Mouse (Mus musculus): ENCODE results near the gene Idi1. TPM values are rescaled to one million over a fixed set of nuclear protein-coding genes. Genes with fewer than 3 reads are reported as not detected.
"Not testable (repeated sequence)": the region's sequence is repeated elsewhere in the genome, so short reads cannot be mapped to it uniquely, and the experiment has no call there.

Idi1 gene
- total and polyA plus RNA-seq, 2 experiments from 2014 or later, result 29.0 to 31.7 TPM

GRCm38 (mm10) chr13:8886185-8886560 is 872 bp downstream of the Idi1 start:
- WGBS, result 4% methylated on average over 9 of the region's 9 CpGs
- Histone ChIP-seq H3K27ac (ENCODE audit: low read depth) (peak overlapping the region; percentile 73; the same call in 1 of the 2 replicates), H3K9ac (replicated peaks; ENCODE audit: low read depth, low read length) (peak overlapping the region; percentile 51), H3K27me3 (ENCODE audit: control insufficient read depth, insufficient read depth, low read length) (no peaks in the 10 kb centered on the region), H3K4me2 (ENCODE audit: low read depth, low read length) (peak overlapping the region; percentile 69), H3K4me1 (ENCODE audit: control insufficient read depth, insufficient read depth) (0 out of 2 replicates have a peak, but pooled peaks cover 3% of the 10 kb centered on the region), H3K4me3 (ENCODE audit: low read depth, low read length) (peak overlapping the region; percentile 59), H3K36me3 (replicated peaks; ENCODE audit: control insufficient read depth, insufficient read depth, low read length) (peaks cover 11% of the 10 kb centered on the region; the same call in 1 of the 2 replicates), H3K9me3 (replicated peaks; ENCODE audit: control insufficient read depth, low read length) (no peaks in the 10 kb centered on the region)
- ATAC-seq (ENCODE audit: insufficient read depth, low read depth), result no peak
- TF ChIP-seq CTCF (IDR thresholded peaks at IDR 0.05; ENCODE audit: low read depth) (no peak), EP300 (IDR thresholded peaks at IDR 0.05; ENCODE audit: low read depth) (no peak)
- no peak for DNase-seq (ENCODE audit: low spot score)

GRCm38 (mm10) chr13:8888603-8889002 is 3.3 kb downstream of the Idi1 start:
- ATAC-seq (ENCODE audit: insufficient read depth, low read depth) (no peak), DNase-seq (ENCODE audit: low spot score) (no peak)
- Histone ChIP-seq H3K36me3 (replicated peaks; ENCODE audit: control insufficient read depth, insufficient read depth, low read length) (peaks cover 15% of the 10 kb centered on the region), H3K9ac (replicated peaks; ENCODE audit: low read depth, low read length) (no peak overlapping the region), H3K4me3 (ENCODE audit: low read depth, low read length) (no peak overlapping the region), H3K4me1 (ENCODE audit: control insufficient read depth, insufficient read depth) (0 out of 2 replicates have a peak, but pooled peaks cover 3% of the 10 kb centered on the region), H3K27ac (ENCODE audit: low read depth) (no peak overlapping the region), H3K9me3 (replicated peaks; ENCODE audit: control insufficient read depth, low read length) (no peaks in the 10 kb centered on the region), H3K27me3 (ENCODE audit: control insufficient read depth, insufficient read depth, low read length) (no peaks in the 10 kb centered on the region), H3K4me2 (ENCODE audit: low read depth, low read length) (no peak overlapping the region)
- 100% methylated on average over 1 of the region's 1 CpGs for whole genome bisulfite sequencing
- TF ChIP-seq CTCF (IDR thresholded peaks at IDR 0.05; ENCODE audit: low read depth) (peak; percentile 26; the same call in 1 of the 2 replicates), EP300 (IDR thresholded peaks at IDR 0.05; ENCODE audit: low read depth) (no peak)

- DNase-seq (ENCODE audit: low spot score); H3K4me2 ChIP-seq (ENCODE audit: low read depth, low read length); H3K36me3 ChIP-seq (replicated peaks; ENCODE audit: control insufficient read depth, insufficient read depth, low read length); H3K27ac ChIP-seq (ENCODE audit: low read depth); H3K4me3 ChIP-seq (ENCODE audit: low read depth, low read length); H3K9ac ChIP-seq (replicated peaks; ENCODE audit: low read depth, low read length); H3K4me1 ChIP-seq (ENCODE audit: control insufficient read depth, insufficient read depth); H3K9me3 ChIP-seq (replicated peaks; ENCODE audit: control insufficient read depth, low read length); H3K27me3 ChIP-seq (ENCODE audit: control insufficient read depth, insufficient read depth, low read length); ATAC-seq (ENCODE audit: insufficient read depth, low read depth): not testable (repeated sequence)
- 75% methylated on average over 2 of the region's 2 CpGs for WGBS
Measured at GRCm38 (mm10) chr13:8905986-8906385, 20.7 kb downstream of the Idi1 start.

DNA sequence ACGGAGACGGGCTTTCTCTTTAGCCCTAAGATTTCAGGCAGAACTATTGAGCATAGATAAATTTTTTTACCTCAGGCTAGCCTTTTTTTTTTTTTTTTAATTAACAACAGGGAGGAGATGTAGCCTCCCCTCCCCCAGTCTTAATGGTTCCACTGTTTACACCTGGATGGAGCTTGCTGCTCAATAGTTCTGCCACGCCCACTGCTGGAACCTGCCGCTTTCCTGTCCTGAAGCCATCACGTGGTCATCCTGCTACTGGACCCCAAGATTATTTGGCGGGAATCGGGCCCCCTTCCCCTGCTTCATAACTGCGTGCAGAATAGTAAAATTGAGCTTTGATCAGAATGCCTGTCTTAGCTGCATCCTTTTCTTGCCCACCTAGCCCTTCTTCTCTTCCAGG is 28.6 kb downstream of the Idi1 start:
- WGBS, result 85% methylated on average over 8 of the region's 8 CpGs
- H3K4me2 ChIP-seq (ENCODE audit: low read depth, low read length); H3K4me3 ChIP-seq (ENCODE audit: low read depth, low read length); H3K27ac ChIP-seq (ENCODE audit: low read depth); H3K4me1 ChIP-seq (ENCODE audit: control insufficient read depth, insufficient read depth); H3K36me3 ChIP-seq (replicated peaks; ENCODE audit: control insufficient read depth, insufficient read depth, low read length); H3K27me3 ChIP-seq (ENCODE audit: control insufficient read depth, insufficient read depth, low read length); H3K9me3 ChIP-seq (replicated peaks; ENCODE audit: control insufficient read depth, low read length); DNase-seq (ENCODE audit: low spot score); H3K9ac ChIP-seq (replicated peaks; ENCODE audit: low read depth, low read length); ATAC-seq (ENCODE audit: insufficient read depth, low read depth): not testable (repeated sequence)

GRCm38 (mm10) chr13:8933499-8933898 is 48.2 kb downstream of the Idi1 start:
- Histone ChIP-seq H3K27ac (ENCODE audit: low read depth) (no peak overlapping the region), H3K27me3 (ENCODE audit: control insufficient read depth, insufficient read depth, low read length) (no peaks in the 10 kb centered on the region), H3K4me2 (ENCODE audit: low read depth, low read length) (no peak overlapping the region), H3K9ac (replicated peaks; ENCODE audit: low read depth, low read length) (no peak overlapping the region), H3K36me3 (replicated peaks; ENCODE audit: control insufficient read depth, insufficient read depth, low read length) (no peaks in the 10 kb centered on the region), H3K9me3 (replicated peaks; ENCODE audit: control insufficient read depth, low read length) (no peaks in the 10 kb centered on the region), H3K4me1 (ENCODE audit: control insufficient read depth, insufficient read depth) (no peaks in the 10 kb centered on the region), H3K4me3 (ENCODE audit: low read depth, low read length) (no peak overlapping the region)
- DNase-seq (ENCODE audit: low spot score) (no peak), ATAC-seq (ENCODE audit: insufficient read depth, low read depth) (no peak)
- WGBS, result 27% methylated on average over 2 of the region's 2 CpGs
- TF ChIP-seq EP300 (IDR thresholded peaks at IDR 0.05; ENCODE audit: low read depth) (no peak), CTCF (IDR thresholded peaks at IDR 0.05; ENCODE audit: low read depth) (no peak)

GRCm38 (mm10) chr13:8937611-8938140 is 52.4 kb downstream of the Idi1 start:
- not testable (repeated sequence) for H3K27me3 ChIP-seq (ENCODE audit: control insufficient read depth, insufficient read depth, low read length); H3K4me1 ChIP-seq (ENCODE audit: control insufficient read depth, insufficient read depth); H3K27ac ChIP-seq (ENCODE audit: low read depth); H3K36me3 ChIP-seq (replicated peaks; ENCODE audit: control insufficient read depth, insufficient read depth, low read length); DNase-seq (ENCODE audit: low spot score); ATAC-seq (ENCODE audit: insufficient read depth, low read depth); H3K4me3 ChIP-seq (ENCODE audit: low read depth, low read length); H3K9ac ChIP-seq (replicated peaks; ENCODE audit: low read depth, low read length); H3K9me3 ChIP-seq (replicated peaks; ENCODE audit: control insufficient read depth, low read length); H3K4me2 ChIP-seq (ENCODE audit: low read depth, low read length)
- 67% methylated on average over 6 of the region's 6 CpGs for WGBS

DNA sequence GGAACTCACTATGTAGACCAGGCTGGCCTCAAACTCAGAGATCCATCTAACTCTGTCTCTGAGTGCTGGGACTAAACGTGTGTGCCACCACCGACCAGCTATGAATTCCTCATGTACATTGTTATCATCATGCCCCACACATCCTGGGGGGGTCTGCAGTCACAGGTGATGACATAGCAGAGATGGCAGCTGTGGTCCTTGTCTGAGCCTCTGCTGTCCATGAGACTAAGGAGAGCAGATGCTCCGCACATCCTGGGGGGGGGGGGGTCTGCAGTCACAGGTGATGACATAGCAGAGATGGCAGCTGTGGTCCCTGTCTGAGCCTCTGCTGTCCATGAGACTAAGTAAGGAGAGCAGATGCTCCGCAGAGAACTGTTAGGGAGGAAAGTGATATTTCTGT is 55.8 kb downstream of the Idi1 start:
- H3K9ac ChIP-seq (replicated peaks; ENCODE audit: low read depth, low read length); ATAC-seq (ENCODE audit: insufficient read depth, low read depth); H3K9me3 ChIP-seq (replicated peaks; ENCODE audit: control insufficient read depth, low read length); H3K4me1 ChIP-seq (ENCODE audit: control insufficient read depth, insufficient read depth); H3K27ac ChIP-seq (ENCODE audit: low read depth); H3K27me3 ChIP-seq (ENCODE audit: control insufficient read depth, insufficient read depth, low read length); H3K36me3 ChIP-seq (replicated peaks; ENCODE audit: control insufficient read depth, insufficient read depth, low read length); H3K4me3 ChIP-seq (ENCODE audit: low read depth, low read length); H3K4me2 ChIP-seq (ENCODE audit: low read depth, low read length); DNase-seq (ENCODE audit: low spot score): not testable (repeated sequence)
- WGBS, result 68% methylated on average over 4 of the region's 4 CpGs

GRCm38 (mm10) chr13:8941701-8942100 is 56.4 kb downstream of the Idi1 start:
- H3K9ac ChIP-seq (replicated peaks; ENCODE audit: low read depth, low read length); H3K27ac ChIP-seq (ENCODE audit: low read depth); DNase-seq (ENCODE audit: low spot score); H3K27me3 ChIP-seq (ENCODE audit: control insufficient read depth, insufficient read depth, low read length); H3K4me3 ChIP-seq (ENCODE audit: low read depth, low read length); H3K4me2 ChIP-seq (ENCODE audit: low read depth, low read length); H3K4me1 ChIP-seq (ENCODE audit: control insufficient read depth, insufficient read depth); ATAC-seq (ENCODE audit: insufficient read depth, low read depth); H3K9me3 ChIP-seq (replicated peaks; ENCODE audit: control insufficient read depth, low read length); H3K36me3 ChIP-seq (replicated peaks; ENCODE audit: control insufficient read depth, insufficient read depth, low read length): not testable (repeated sequence)
- WGBS, result 40% methylated on average over 1 of the region's 5 CpGs
